Mouse (Mus musculus) heart, embryonic 15.5 days (tissue): Measurements from ENCODE around the gene Scamp4. TPM values are rescaled to one million over a fixed set of nuclear protein-coding genes. Genes with fewer than 3 reads are reported as not detected.

Experiments
- ATAC-seq: fragments of 200-750 bp; cut with Nextera tagmentation; replicated peaks from 2 replicates; pipeline ENCODE4 v1.8.0; 2017; ENCODE audit warnings: low read depth, moderate TSS enrichment; ENCODE audit not compliant: insufficient number of reproducible peaks, insufficient read depth, low FRiP score
- H3K27ac ChIP-seq: fragments of 300-500 bp; sonication (generic); 2 replicates; pipeline ENCODE4 v1.5.1; 2015; ENCODE audit warnings: mild to moderate bottlenecking, inconsistent platforms
- H3K27me3 ChIP-seq: fragments of 300-500 bp; sonication (generic); 2 replicates; pipeline ENCODE4 v1.6.1; 2015; ENCODE audit warnings: inconsistent platforms
- H3K36me3 ChIP-seq: fragments of 300-500 bp; sonication (generic); 2 replicates; pipeline ENCODE4 v1.6.1; 2015; ENCODE audit warnings: mild to moderate bottlenecking, inconsistent platforms
- H3K4me1 ChIP-seq: fragments of 300-500 bp; sonication (generic); replicated peaks from 2 replicates; pipeline ENCODE4 v1.6.1; 2015; ENCODE audit warnings: inconsistent platforms
- H3K4me2 ChIP-seq: fragments of 300-500 bp; sonication (generic); 2 replicates; pipeline ENCODE4 v1.6.1; 2015; ENCODE audit warnings: inconsistent platforms, mild to moderate bottlenecking, moderate library complexity
- H3K4me3 ChIP-seq: fragments of 300-500 bp; sonication (generic); 2 replicates; pipeline ENCODE4 v1.5.1; 2015; ENCODE audit warnings: mild to moderate bottlenecking, inconsistent platforms
- H3K9ac ChIP-seq: fragments of 300-500 bp; sonication (generic); 2 replicates; pipeline ENCODE4 v1.6.1; 2015; ENCODE audit warnings: mild to moderate bottlenecking, inconsistent platforms
- H3K9me3 ChIP-seq: fragments of 300-500 bp; sonication (generic); replicated peaks from 2 replicates; pipeline ENCODE4 v1.6.1; 2016; ENCODE audit warnings: inconsistent platforms
- WGBS: fragments of 180-500 bp; shearing (Covaris S2); methylation state at CpG from one replicate; pipeline ENCODE4 v1.1.7; 2015; ENCODE audit warnings: mixed read lengths; 5-methylcytosine and 5-hydroxymethylcytosine counted together
- polyA plus RNA-seq: library from polyadenylated mRNA; unstranded; fragments of >200 nt; fragmentation: Nextera tagmentation; extraction: Ambion mirVana; gene quantifications from 2 replicates; pipeline ENCODE4 v1.2.1, GENCODE M21; 2015

The Scamp4 gene
- polyA plus RNA-seq, 1 experiment from 2014 or later = 55.9 TPM

DNA sequence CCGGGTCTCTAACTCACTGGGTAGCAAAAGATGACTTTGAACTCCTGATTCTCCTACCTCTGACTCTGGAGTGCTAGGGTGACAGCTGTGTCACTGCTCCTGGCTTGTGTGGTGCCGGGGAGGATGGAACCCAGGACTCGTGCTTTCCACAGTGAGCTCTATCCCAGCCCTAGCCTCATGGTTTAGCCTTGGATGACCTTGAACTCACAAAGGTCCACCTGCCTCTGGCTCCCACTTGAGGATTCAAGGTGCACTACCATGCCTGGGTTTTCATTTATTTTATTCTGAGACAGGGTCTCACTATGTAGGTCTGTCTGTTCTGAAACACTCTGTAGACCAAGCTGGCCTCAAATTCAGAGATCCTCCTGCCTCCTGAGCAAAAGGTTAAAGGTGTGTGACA, 11.1 kb downstream of the Scamp4 start:
- Histone ChIP-seq H3K4me3 (no peak overlapping the region), H3K9ac (no peak overlapping the region), H3K36me3 (peaks cover 49% of the 10 kb centered on the region), H3K27ac (no peak overlapping the region), H3K4me2 (no peak overlapping the region), H3K9me3 (no peaks in the 10 kb centered on the region), H3K4me1 (peaks cover 8% of the 10 kb centered on the region; the same call in 1 of the 2 replicates), H3K27me3 (no peaks in the 10 kb centered on the region)
- no peak for ATAC-seq
- WGBS = 79% methylated on average over 3 of the region's 3 CpGs

- Histone ChIP-seq H3K9ac (no peak overlapping the region), H3K9me3 (no peaks in the 10 kb centered on the region), H3K27ac (no peak overlapping the region), H3K36me3 (peaks cover 45% of the 10 kb centered on the region), H3K4me3 (no peak overlapping the region), H3K4me1 (peaks cover 8% of the 10 kb centered on the region; the same call in 1 of the 2 replicates), H3K27me3 (no peaks in the 10 kb centered on the region), H3K4me2 (no peak overlapping the region)
- ATAC-seq = no peak
- WGBS = 90% methylated on average over 6 of the region's 6 CpGs
Measured at GRCm38 (mm10) chr10:80614351-80614750, 11.7 kb downstream of the Scamp4 start.

GRCm38 (mm10) chr10:80618181-80618580, 15.5 kb downstream of the Scamp4 start:
- Histone ChIP-seq H3K4me1 (peaks cover 9% of the 10 kb centered on the region), H3K4me3 (no peak overlapping the region), H3K9ac (no peak overlapping the region), H3K36me3 (peaks cover 27% of the 10 kb centered on the region), H3K27ac (peak overlapping the region; percentile 49), H3K4me2 (no peak overlapping the region), H3K27me3 (no peaks in the 10 kb centered on the region), H3K9me3 (no peaks in the 10 kb centered on the region)
- ATAC-seq = no peak
- 36% methylated on average over 9 of the region's 9 CpGs for WGBS

- WGBS = 34% methylated on average over 8 of the region's 8 CpGs
- H3K27me3 ChIP-seq = no peaks in the 10 kb centered on the region
- no peak for ATAC-seq
- peaks cover 15% of the 10 kb centered on the region for H3K36me3 ChIP-seq
- peaks cover 24% of the 10 kb centered on the region for H3K4me1 ChIP-seq
- H3K9ac ChIP-seq = no peak overlapping the region
- H3K9me3 ChIP-seq = no peaks in the 10 kb centered on the region
- no peak overlapping the region for H3K4me3 ChIP-seq
- H3K4me2 ChIP-seq = no peak overlapping the region
- no peak overlapping the region for H3K27ac ChIP-seq
Measured at GRCm38 (mm10) chr10:80619465-80620244, 17.0 kb downstream of the Scamp4 start.

- H3K27me3 ChIP-seq = no peaks in the 10 kb centered on the region
- 83% methylated on average over 9 of the region's 9 CpGs for WGBS
- H3K27ac ChIP-seq = no peak overlapping the region
- no peak for ATAC-seq
- H3K9ac ChIP-seq = no peak overlapping the region
- H3K4me2 ChIP-seq = no peak overlapping the region
- H3K9me3 ChIP-seq = no peaks in the 10 kb centered on the region
- H3K36me3 ChIP-seq = peaks cover 8% of the 10 kb centered on the region
- H3K4me1 ChIP-seq = peaks cover 31% of the 10 kb centered on the region
- no peak overlapping the region for H3K4me3 ChIP-seq
Measured at GRCm38 (mm10) chr10:80620365-80620764, 17.7 kb downstream of the Scamp4 start.

- Histone ChIP-seq H3K27me3 (no peaks in the 10 kb centered on the region), H3K27ac (peak overlapping the region; percentile 97), H3K4me1 (peaks cover 37% of the 10 kb centered on the region), H3K9me3 (no peaks in the 10 kb centered on the region), H3K9ac (peak overlapping the region; percentile 53), H3K4me2 (peak overlapping the region; percentile 67), H3K36me3 (peaks cover under 1% of the 10 kb centered on the region), H3K4me3 (peak overlapping the region; percentile 90)
- ATAC-seq = no peak
- WGBS = 53% methylated on average over 16 of the region's 16 CpGs
Measured at GRCm38 (mm10) chr10:80620796-80621689, 18.4 kb downstream of the Scamp4 start.

DNA sequence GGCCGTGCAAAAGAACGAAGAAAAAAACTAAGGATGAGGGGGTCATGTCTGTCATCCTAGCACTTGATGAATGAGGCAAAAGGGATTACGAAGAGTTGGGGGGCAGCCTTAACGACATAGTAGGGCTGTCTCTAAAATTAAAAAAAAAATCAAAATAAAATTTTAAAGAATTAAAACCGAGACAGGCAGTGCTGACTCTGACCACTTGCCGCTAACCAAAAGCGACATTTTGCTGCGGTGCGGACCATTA, 18.9 kb downstream of the Scamp4 start:
- Histone ChIP-seq H3K4me3 (peak overlapping the region; percentile 90), H3K27me3 (no peaks in the 10 kb centered on the region), H3K9me3 (no peaks in the 10 kb centered on the region), H3K4me1 (peaks cover 41% of the 10 kb centered on the region), H3K9ac (peak overlapping the region; percentile 53), H3K4me2 (peak overlapping the region; percentile 67), H3K27ac (peak overlapping the region; percentile 97), H3K36me3 (no peaks in the 10 kb centered on the region)
- 3% methylated on average over 9 of the region's 9 CpGs for WGBS
- ATAC-seq = no peak

- Histone ChIP-seq H3K4me2 (peak overlapping the region; percentile 67), H3K9ac (peak overlapping the region; percentile 53), H3K36me3 (no peaks in the 10 kb centered on the region), H3K27ac (peak overlapping the region; percentile 97), H3K9me3 (no peaks in the 10 kb centered on the region), H3K27me3 (no peaks in the 10 kb centered on the region), H3K4me1 (peaks cover 44% of the 10 kb centered on the region), H3K4me3 (peak overlapping the region; percentile 90)
- WGBS = under 1% methylated on average over 64 of the region's 64 CpGs
- ATAC-seq = peak; percentile 97
Measured at GRCm38 (mm10) chr10:80621940-80622660, 19.4 kb downstream of the Scamp4 start.

DNA sequence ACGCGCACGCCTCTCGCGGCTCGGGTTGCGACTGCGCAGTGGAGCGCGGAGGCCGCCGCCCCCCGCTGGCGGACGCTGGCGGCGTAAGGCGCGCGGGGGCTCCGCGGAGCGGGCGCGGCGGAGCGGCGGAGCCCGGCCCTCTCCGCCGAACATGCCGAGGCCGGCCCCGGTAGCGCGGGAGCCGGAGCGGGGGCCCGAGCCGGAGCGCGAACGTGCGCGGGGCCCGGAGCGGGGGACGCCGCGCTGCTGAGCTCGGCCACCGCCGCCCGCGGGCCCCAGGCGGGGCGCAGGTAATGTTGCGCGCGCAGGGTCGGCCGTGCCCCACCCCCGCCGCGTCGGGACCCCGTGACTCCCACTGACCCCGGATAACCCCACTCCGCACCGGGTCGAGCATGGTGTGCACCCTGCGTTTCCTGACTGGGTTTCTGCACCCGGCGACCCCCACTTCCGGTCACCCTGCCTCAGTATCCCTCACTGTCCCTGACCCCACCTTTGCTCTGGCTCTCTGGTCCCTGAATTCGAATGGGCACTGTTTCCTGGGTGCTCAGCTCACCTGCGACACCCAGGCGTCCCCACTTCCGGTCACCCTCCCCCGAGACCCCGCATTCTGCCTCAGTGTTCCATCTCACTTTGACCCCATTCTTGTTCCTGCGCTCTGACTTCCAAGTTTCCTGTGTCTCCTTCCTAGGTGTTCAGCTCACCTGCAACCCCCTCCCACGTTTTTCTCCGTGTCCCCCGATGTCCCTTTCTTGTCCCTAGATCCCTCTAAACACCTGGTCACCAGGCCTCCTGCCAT, 20.2 kb downstream of the Scamp4 start, which contains the start of gene Csnk1g2:
Gene Csnk1g2 (plus strand): TSS at position 178 of the 796 bp plus-strand sequence.
- H3K4me1 ChIP-seq = peaks cover 52% of the 10 kb centered on the region
- peak within 1 kb of the TSS; percentile 90 for H3K4me3 ChIP-seq
- no peaks in the 10 kb centered on the region for H3K27me3 ChIP-seq
- H3K4me2 ChIP-seq = peak within 1 kb of the TSS; percentile 78
- H3K9me3 ChIP-seq = no peaks in the 10 kb centered on the region
- H3K9ac ChIP-seq = peak within 1 kb of the TSS; percentile 94
- no peaks in the 10 kb centered on the region for H3K36me3 ChIP-seq
- H3K27ac ChIP-seq = peak within 1 kb of the TSS; percentile 97
- under 1% methylated on average over 66 of the region's 85 CpGs for WGBS
- peak; percentile 1; the same call in 1 of the 2 replicates for ATAC-seq

GRCm38 (mm10) chr10:80623457-80624191, 21.0 kb downstream of the Scamp4 start:
- Histone ChIP-seq H3K36me3 (no peaks in the 10 kb centered on the region), H3K27me3 (no peaks in the 10 kb centered on the region), H3K27ac (peak overlapping the region; percentile 97), H3K4me2 (peak overlapping the region; percentile 78), H3K9me3 (no peaks in the 10 kb centered on the region), H3K4me1 (peaks cover 52% of the 10 kb centered on the region), H3K4me3 (peak overlapping the region; percentile 90), H3K9ac (peak overlapping the region; percentile 94)
- ATAC-seq = no peak
- 12% methylated on average over 15 of the region's 15 CpGs for WGBS
